Mouse (Mus musculus): ENCODE data around the gene Mapk6. TPM values are rescaled to one million over a fixed set of nuclear protein-coding genes. Genes with fewer than 3 reads are reported as not detected.
A peak's percentile ranks its signal among the peaks of the same experiment; 100 is the strongest.

The Mapk6 gene
- total and polyA plus RNA-seq, 3 experiments = 19.6 to 91.0 (median 44.1) TPM

DNA sequence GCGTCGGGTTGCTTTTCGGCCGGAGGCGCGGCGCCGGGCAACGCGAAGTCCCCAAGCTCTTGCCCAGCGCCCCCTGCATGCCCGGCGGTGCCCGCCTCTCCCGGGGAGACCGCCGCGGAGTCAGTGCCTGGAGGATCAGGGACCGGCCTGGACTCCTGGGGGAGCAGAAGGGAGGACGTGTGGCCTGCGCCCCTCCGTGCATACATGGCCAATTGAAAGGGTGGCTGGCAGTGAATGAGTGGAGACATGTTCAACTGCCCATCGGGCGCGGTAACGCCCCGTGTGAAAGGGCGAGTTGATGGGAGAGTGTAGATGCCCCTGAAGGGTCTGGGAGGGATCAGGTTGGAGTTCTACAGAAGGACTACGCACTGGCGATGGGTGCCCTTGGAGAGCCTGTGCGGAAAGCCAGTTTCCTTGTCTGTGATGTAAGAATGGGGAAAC, 31.9 kb upstream of the Mapk6 start:
- Histone ChIP-seq H3K79me2 (ENCODE audit: control insufficient read depth, insufficient read depth, low read length, poor library complexity) (peaks cover 18% of the 10 kb centered on the region), H3K4me1 (ENCODE audit: control insufficient read depth in 1 of 2, insufficient read depth in 2 of 2, low read length in 2 of 2) (peaks cover 0 to 6% of the 10 kb centered on the region in 2 experiments; a peak in 2 of 4 replicates), H3K27me3 (ENCODE audit: control insufficient read depth in 1 of 2, insufficient read depth in 2 of 2, low read length in 2 of 2) (no peaks in the 10 kb centered on the region), H3K36me3 (ENCODE audit: control insufficient read depth in 1 of 2, insufficient read depth in 2 of 2, low read length in 2 of 2) (peaks cover 0 to 8% of the 10 kb centered on the region in 2 experiments; a peak in 2 of 4 replicates), H3K27ac (ENCODE audit: control insufficient read depth, low read depth, low read length) (peak overlapping the region; percentile 28; the same call in 1 of the 2 replicates), H3K4me3 (ENCODE audit: control insufficient read depth in 1 of 2, insufficient read depth in 1 of 2, low read depth in 2 of 2, low read length in 2 of 2) (peak overlapping the region; percentile 76 to 92), H3K9me3 (replicated peaks; ENCODE audit: insufficient read depth, low read length) (no peaks in the 10 kb centered on the region), H3K9ac (ENCODE audit: control insufficient read depth, low read depth, low read length, poor library complexity, severe bottlenecking) (peak overlapping the region; percentile 91)
- no peak for DNase-seq (ENCODE audit: low read depth, low spot score)
- peak in 2 of 3 experiments; percentile 24 to 60; a peak in 4 of 6 replicates for TF ChIP-seq CTCF (IDR thresholded peaks at IDR 0.05 in 2 of 3, conservative IDR thresholded peaks at IDR 0.05 in 1 of 3; ENCODE audit: control insufficient read depth in 1 of 3, insufficient read depth in 1 of 3, low read depth in 2 of 3, low read length in 3 of 3, poor library complexity in 1 of 3, severe bottlenecking in 1 of 3)
- TF ChIP-seq NRF1 (IDR thresholded peaks at IDR 0.05; ENCODE audit: insufficient read depth, low read depth, low read length, poor library complexity, severe bottlenecking) = no peak; the same call in 1 of the 2 replicates
- 0 out of 2 replicates have a peak, but pooled peaks have one; percentile 53 for TF ChIP-seq UBTF (IDR thresholded peaks at IDR 0.05; ENCODE audit: borderline replicate concordance, insufficient read depth, low read depth, low read length)
- TF ChIP-seq SIN3A (IDR thresholded peaks at IDR 0.05; ENCODE audit: low read length) = no peak; the same call in 1 of the 2 replicates

- peaks cover 18% of the 10 kb centered on the region for H3K79me2 ChIP-seq (ENCODE audit: control insufficient read depth, insufficient read depth, low read length, poor library complexity)
- peak within 1 kb of the TSS; percentile 92 for H3K9ac ChIP-seq (ENCODE audit: control insufficient read depth, low read depth, low read length, poor library complexity, severe bottlenecking)
- H3K36me3 ChIP-seq (ENCODE audit: control insufficient read depth in 1 of 2, insufficient read depth in 2 of 2, low read length in 2 of 2) = peaks cover 0 to 8% of the 10 kb centered on the region in 2 experiments; a peak in 2 of 4 replicates
- H3K4me1 ChIP-seq (ENCODE audit: control insufficient read depth in 1 of 2, insufficient read depth in 2 of 2, low read length in 2 of 2) = peaks cover 0 to 6% of the 10 kb centered on the region in 2 experiments; a peak in 2 of 4 replicates
- peak; percentile 95 for DNase-seq (ENCODE audit: low read depth, low spot score)
- peak within 1 kb of the TSS; percentile 72 for H3K27ac ChIP-seq (ENCODE audit: control insufficient read depth, low read depth, low read length)
- no peaks in the 10 kb centered on the region for H3K27me3 ChIP-seq (ENCODE audit: control insufficient read depth in 1 of 2, insufficient read depth in 2 of 2, low read length in 2 of 2)
- H3K9me3 ChIP-seq (replicated peaks; ENCODE audit: insufficient read depth, low read length) = no peaks in the 10 kb centered on the region
- peak within 1 kb of the TSS; percentile 76 to 92 for H3K4me3 ChIP-seq (ENCODE audit: control insufficient read depth in 1 of 2, insufficient read depth in 1 of 2, low read depth in 2 of 2, low read length in 2 of 2)
- TF ChIP-seq RAD21 (IDR thresholded peaks at IDR 0.05; ENCODE audit: low read depth, low read length) (no peak), MAZ (IDR thresholded peaks at IDR 0.05; ENCODE audit: low read depth, low read length) (no peak), NELFE (IDR thresholded peaks at IDR 0.05; ENCODE audit: low read depth, low read length) (peak; percentile 91), USF2 (IDR thresholded peaks at IDR 0.05; ENCODE audit: borderline replicate concordance in 1 of 2, insufficient read depth in 1 of 2, low read depth in 1 of 2, low read length in 2 of 2) (no peak), RCOR1 (IDR thresholded peaks at IDR 0.05; ENCODE audit: low read depth, low read length) (no peak), GATA1 (IDR thresholded peaks at IDR 0.05; ENCODE audit: low read depth, low read length) (no peak), MYC (IDR thresholded peaks at IDR 0.05; ENCODE audit: low read depth, low read length) (no peak), CHD2 (IDR thresholded peaks at IDR 0.05; ENCODE audit: low read length) (no peak), MYB (IDR thresholded peaks at IDR 0.05; ENCODE audit: low read depth, low read length) (no peak), JUND (IDR thresholded peaks at IDR 0.05; ENCODE audit: low read depth, low read length) (no peak), CHD1 (IDR thresholded peaks at IDR 0.05; ENCODE audit: low read depth, low read length) (no peak), ELF1 (IDR thresholded peaks at IDR 0.05; ENCODE audit: low read depth, low read length) (no peak), SMC3 (IDR thresholded peaks at IDR 0.05; ENCODE audit: low read depth, low read length) (no peak), MAX (IDR thresholded peaks at IDR 0.05; ENCODE audit: low read length) (peak; percentile 63), EP300 (IDR thresholded peaks at IDR 0.05; ENCODE audit: low read depth in 1 of 2, low read length in 2 of 2) (no peak), TBP (IDR thresholded peaks at IDR 0.05; ENCODE audit: low read depth, low read length) (peak; percentile 75), ZMIZ1 (IDR thresholded peaks at IDR 0.05; ENCODE audit: low read depth, low read length) (peak; percentile 85), MEF2A (IDR thresholded peaks at IDR 0.05; ENCODE audit: extremely low read depth, insufficient replicate concordance, low read depth, low read length, poor library complexity, severe bottlenecking) (no peak), TCF12 (IDR thresholded peaks at IDR 0.05; ENCODE audit: low read depth, low read length) (peak; percentile 73), POLR2AphosphoS2 (IDR thresholded peaks at IDR 0.05; ENCODE audit: low read length) (peak; percentile 77; the same call in 1 of the 2 replicates), ETS1 (IDR thresholded peaks at IDR 0.05; ENCODE audit: low read depth, low read length) (no peak), BHLHE40 (IDR thresholded peaks at IDR 0.05; ENCODE audit: borderline replicate concordance, low read depth, low read length) (0 out of 2 replicates have a peak, but pooled peaks have one; percentile 8), POLR2AphosphoS5 (IDR thresholded peaks at IDR 0.05; ENCODE audit: borderline replicate concordance, low read depth, low read length) (no peak), MXI1 (IDR thresholded peaks at IDR 0.05; ENCODE audit: low read depth, low read length) (peak; percentile 55; the same call in 1 of the 2 replicates), POLR2A (IDR thresholded peaks at IDR 0.05; ENCODE audit: control insufficient read depth in 1 of 2, insufficient read depth in 1 of 2, low read depth in 1 of 2, low read length in 2 of 2, poor library complexity in 1 of 2) (peak; percentile 70 to 84; a peak in 3 of 4 replicates)
Measured at GRCm38 (mm10) chr9:75440796-75441666, 31.2 kb upstream of the Mapk6 start, which contains the start of gene Leo1. TSS of gene Leo1 (plus strand) at chr9:75441524.
